Mouse (Mus musculus) embryo, embryonic 10 days (tissue): ENCODE results near the gene Slc35g3.
"Not testable (repeated sequence)": the region's sequence is repeated elsewhere in the genome, so short reads cannot be mapped to it uniquely, and the experiment has no call there.

Source experiments
- DNase-seq: peaks from one replicate; pipeline ENCODE4 v3.0.0-alpha.2; 2015; ENCODE audit warnings: low spot score

Gene Slc35g3

DNA sequence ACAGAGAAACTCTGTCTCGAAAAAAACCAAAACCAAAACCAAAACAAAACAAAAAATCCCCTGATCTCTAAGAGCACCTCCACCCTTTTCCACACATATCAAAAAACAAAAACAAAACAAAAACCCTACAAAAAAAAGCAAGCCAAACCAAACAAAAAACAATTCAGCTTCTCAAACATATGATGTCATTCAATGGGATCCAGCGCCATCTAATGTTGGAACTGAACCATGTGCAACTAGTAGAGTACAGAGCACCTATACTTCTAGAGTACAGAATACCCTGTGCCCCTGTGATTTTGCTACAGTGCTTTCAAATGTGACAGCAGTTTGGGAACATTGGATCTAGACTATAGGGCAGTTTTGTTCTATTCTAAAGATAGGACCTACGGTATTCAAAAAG lies 7.1 kb downstream of the Slc35g3 start:
- peak; percentile 81 for DNase-seq

- no peak for DNase-seq
These were observed 7.5 kb downstream of the Slc35g3 start for GRCm38 (mm10) chr11:69754233-69754632.

GRCm38 (mm10) chr11:69752686-69753085 lies 9.1 kb downstream of the Slc35g3 start:
- no peak for DNase-seq

GRCm38 (mm10) chr11:69751635-69752034 lies 10.1 kb downstream of the Slc35g3 start:
- DNase-seq: no peak

- not testable (repeated sequence) for DNase-seq
These were observed 30.4 kb downstream of the Slc35g3 start for GRCm38 (mm10) chr11:69731408-69731807.

- DNase-seq: peak; percentile 83
These were observed 32.7 kb downstream of the Slc35g3 start for GRCm38 (mm10) chr11:69729063-69729462.

GRCm38 (mm10) chr11:69725951-69726350 lies 35.8 kb downstream of the Slc35g3 start:
- DNase-seq: no peak

- DNase-seq: no peak
These were observed 38.7 kb downstream of the Slc35g3 start for GRCm38 (mm10) chr11:69723074-69723473.

DNA sequence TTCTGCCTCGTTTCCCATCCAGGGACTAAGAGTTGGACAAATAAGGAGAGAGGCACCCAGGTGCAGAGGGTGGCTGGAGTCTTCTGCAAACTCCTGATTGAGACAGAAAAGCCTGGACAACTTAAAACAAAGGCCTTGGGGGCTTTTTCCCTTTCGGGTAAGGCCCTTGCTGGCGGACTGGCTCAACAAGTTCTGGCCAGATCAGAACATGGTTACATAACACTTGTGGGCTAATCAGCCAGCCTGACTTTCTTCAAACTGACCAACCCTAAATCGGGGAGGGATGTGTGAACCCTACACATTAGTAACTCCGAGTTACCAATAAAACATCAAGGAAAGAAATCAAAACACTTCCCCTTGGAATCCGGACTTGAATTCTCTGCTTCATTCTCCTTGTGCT lies 40.9 kb downstream of the Slc35g3 start:
- no peak for DNase-seq

- no peak for DNase-seq
These were observed 42.3 kb downstream of the Slc35g3 start for GRCm38 (mm10) chr11:69719423-69719822.

DNA sequence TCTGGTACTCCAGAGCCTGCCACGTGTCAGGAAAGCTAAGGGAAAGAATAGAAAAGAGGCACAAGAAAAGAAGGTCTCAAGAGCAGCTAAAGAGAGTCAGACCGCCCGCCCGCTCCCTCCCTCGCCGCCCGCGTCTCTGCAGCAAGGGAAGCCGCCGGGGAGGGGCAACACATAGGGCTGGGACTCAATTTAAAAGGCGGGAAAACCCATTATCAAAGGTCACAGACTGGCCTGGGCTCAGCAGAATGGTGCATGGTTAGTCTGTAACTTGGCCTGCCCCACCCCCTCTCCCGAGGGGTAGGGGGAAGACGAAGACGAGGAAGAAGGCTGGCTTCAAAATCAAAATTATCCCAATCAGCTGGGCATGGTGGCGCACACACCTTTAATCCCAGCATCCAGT lies 43.1 kb downstream of the Slc35g3 start:
- DNase-seq: peak; percentile 51

DNA sequence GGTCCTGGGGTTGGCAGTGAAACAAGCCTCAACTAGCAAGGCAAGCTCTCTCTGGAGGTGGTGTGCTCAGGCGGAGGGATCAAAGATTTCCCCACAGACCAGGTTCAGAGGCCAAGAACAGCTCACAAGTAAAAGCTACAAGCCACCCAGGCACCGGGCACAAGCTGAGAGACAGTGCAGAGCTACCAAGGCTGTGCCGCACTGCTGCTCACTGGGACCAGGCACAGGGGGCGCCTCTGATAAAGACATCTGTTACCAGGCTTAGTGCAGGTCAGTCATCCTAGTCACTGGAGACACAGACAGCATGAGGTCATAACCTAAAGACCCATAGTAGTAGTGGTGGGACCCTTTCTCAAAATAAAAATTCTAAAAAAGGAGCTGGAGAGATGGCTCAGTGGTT lies 44.8 kb downstream of the Slc35g3 start:
- DNase-seq: no peak

- DNase-seq: peak; percentile 73
These were observed 45.8 kb downstream of the Slc35g3 start for GRCm38 (mm10) chr11:69715929-69716328.

DNA sequence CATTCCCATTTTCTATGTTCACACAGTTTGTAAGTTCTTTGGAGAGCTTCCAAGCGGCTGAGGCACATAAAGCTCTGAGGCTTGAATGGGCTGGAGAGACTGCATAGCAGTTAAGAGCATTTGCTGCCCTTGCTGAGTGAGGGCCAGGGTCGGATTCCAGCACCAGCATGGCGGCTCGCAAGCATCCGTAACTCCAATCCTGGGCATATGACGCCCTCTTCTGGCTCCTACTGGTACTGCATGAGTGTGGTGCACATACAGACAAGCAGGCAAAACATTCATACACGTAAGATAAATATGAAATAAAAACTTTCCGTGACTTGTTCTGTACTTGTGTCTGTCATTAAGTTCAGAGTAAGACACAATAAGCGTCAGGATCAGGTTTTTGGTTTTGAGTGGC lies 46.3 kb downstream of the Slc35g3 start:
- peak; percentile 45 for DNase-seq

DNA sequence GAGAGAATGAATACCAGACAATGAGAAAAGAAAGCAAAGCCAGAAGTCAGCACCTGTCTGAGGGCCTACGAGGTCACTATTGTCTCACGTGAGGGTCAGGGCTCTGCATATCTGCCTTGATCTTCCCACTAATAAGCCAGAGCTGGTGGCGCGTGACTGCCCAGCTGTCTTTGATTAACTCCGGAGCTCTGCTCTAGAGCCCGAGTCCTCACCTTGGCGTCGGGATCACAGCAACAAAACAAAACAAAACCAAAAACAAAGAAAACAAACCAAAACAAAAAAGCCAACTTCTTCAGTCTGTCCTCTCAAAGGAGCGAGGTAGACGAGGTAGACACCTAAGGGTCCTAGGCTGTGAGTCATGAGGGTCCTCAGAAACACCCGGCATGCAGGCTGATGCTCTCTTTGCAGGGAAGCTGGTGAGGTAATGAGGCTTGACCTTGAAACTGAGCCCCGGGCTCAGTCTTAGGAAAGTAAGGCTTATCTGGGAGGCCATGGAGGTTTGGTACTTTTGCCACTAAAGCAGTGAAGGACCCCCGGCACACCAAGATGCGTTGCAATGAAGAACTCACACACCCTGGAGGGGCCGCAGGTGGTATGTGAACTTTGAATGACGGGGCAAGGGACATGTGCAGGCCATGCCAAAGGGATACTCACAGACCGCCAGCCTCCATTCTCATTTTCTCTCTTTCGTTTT lies 47.0 kb downstream of the Slc35g3 start:
- DNase-seq: peak; percentile 71

GRCm38 (mm10) chr11:69712954-69713672 lies 48.7 kb downstream of the Slc35g3 start:
- peak; percentile 40 for DNase-seq

DNA sequence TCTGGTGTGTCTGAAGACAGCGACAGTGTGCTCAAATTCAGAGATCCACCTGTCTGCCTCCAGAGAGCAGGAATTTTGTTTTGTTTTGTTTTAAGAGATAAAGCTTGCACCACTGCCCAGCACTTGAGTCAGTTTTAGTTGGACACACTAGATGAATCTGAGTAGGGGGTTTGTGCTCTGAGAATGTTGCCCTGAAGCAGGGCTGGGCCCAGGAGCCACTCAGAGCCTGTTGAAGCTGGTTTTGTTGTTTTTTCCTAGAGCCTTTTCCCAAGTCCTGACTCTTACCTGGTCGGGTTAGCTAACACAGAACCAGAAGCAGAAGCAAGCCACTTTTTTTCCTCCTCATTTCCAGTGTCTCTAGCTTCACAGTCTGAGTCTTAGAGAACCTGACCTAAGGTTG lies 50.7 kb downstream of the Slc35g3 start:
- no peak for DNase-seq

- DNase-seq: no peak
These were observed 51.3 kb downstream of the Slc35g3 start for GRCm38 (mm10) chr11:69710470-69710869.
